Mouse (Mus musculus) heart, embryonic 13.5 days (tissue): ENCODE results near the gene Heg1. TPM values are rescaled to one million over a fixed set of nuclear protein-coding genes. Genes with fewer than 3 reads are reported as not detected.

ENCODE experiments used
- ATAC-seq: fragments of 200-750 bp; cut with Nextera tagmentation; 2 replicates; pipeline ENCODE4 v1.8.0; 2017; ENCODE audit warnings: moderate TSS enrichment; ENCODE audit not compliant: insufficient number of reproducible peaks, low FRiP score, low TSS enrichment; ENCODE audit errors: extremely low read depth
- H3K27ac ChIP-seq: fragments of 300-500 bp; sonication (generic); replicated peaks from 2 replicates; pipeline ENCODE4 v1.5.1; 2015; ENCODE audit warnings: moderate library complexity, mild to moderate bottlenecking, inconsistent platforms
- H3K27me3 ChIP-seq: fragments of 300-500 bp; sonication (generic); replicated peaks from 2 replicates; pipeline ENCODE4 v1.6.1; 2015; ENCODE audit warnings: mild to moderate bottlenecking, inconsistent platforms
- H3K36me3 ChIP-seq: fragments of 300-500 bp; sonication (generic); 2 replicates; pipeline ENCODE4 v1.6.1; 2015; ENCODE audit warnings: mild to moderate bottlenecking, inconsistent platforms
- H3K4me1 ChIP-seq: fragments of 300-500 bp; sonication (generic); 2 replicates; pipeline ENCODE4 v1.6.1; 2015; ENCODE audit warnings: inconsistent platforms
- H3K4me2 ChIP-seq: fragments of 300-500 bp; sonication (generic); 2 replicates; pipeline ENCODE4 v1.6.1; 2015; ENCODE audit warnings: inconsistent platforms, mild to moderate bottlenecking, moderate library complexity
- H3K4me3 ChIP-seq: fragments of 300-500 bp; sonication (generic); 2 replicates; pipeline ENCODE4 v1.5.1; 2015; ENCODE audit warnings: moderate library complexity, mild to moderate bottlenecking, inconsistent platforms
- H3K9ac ChIP-seq: fragments of 300-500 bp; sonication (generic); 2 replicates; pipeline ENCODE4 v1.6.1; 2015; ENCODE audit warnings: inconsistent platforms, mild to moderate bottlenecking, moderate library complexity
- H3K9me3 ChIP-seq: fragments of 300-500 bp; sonication (generic); 2 replicates; pipeline ENCODE4 v1.6.1; 2016; ENCODE audit warnings: inconsistent platforms
- WGBS: fragments of 180-500 bp; shearing (Covaris S2); methylation state at CpG from one replicate; pipeline ENCODE4 v1.1.7; 2015; ENCODE audit warnings: mixed read lengths; 5-methylcytosine and 5-hydroxymethylcytosine counted together
- polyA plus RNA-seq: library from polyadenylated mRNA; unstranded; fragments of >200 nt; fragmentation: Nextera tagmentation; extraction: Ambion mirVana; gene quantifications from 2 replicates; pipeline ENCODE4 v1.2.1, GENCODE M21; 2015

The Heg1 gene
- polyA plus RNA-seq, 1 experiment from 2014 or later: 32.3 TPM

GRCm38 (mm10) chr16:33760542-33760941 is 76.4 kb downstream of the Heg1 start:
- 0 out of 2 replicates have a peak, but pooled peaks cover 7% of the 10 kb centered on the region for H3K4me1 ChIP-seq
- WGBS: 48% methylated on average over 5 of the region's 5 CpGs
- H3K9ac ChIP-seq: no peak overlapping the region
- H3K36me3 ChIP-seq: peaks cover 91% of the 10 kb centered on the region
- no peak overlapping the region for H3K4me3 ChIP-seq
- H3K27me3 ChIP-seq: no peaks in the 10 kb centered on the region
- H3K9me3 ChIP-seq: no peaks in the 10 kb centered on the region
- no peak overlapping the region for H3K27ac ChIP-seq
- ATAC-seq: no peak
- no peak overlapping the region for H3K4me2 ChIP-seq

DNA sequence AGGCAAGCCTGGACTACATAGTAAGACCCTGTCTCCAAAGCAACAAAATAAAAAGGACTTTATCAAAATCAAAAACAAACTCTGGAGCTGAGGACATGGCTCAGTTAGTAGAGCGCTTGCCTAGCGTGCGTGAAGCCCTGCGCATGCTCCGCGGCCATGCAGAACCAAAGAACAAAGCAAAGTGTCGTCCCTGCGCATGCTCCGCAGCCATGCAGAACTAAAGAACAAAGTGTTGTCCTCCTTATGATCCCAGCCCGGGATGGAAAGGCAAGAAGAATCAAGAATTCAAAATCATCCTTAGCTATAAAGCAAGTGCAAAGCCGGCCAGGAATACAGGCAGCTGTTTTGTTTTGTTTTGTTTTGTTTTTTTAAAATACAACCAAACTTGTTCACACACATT is 76.8 kb downstream of the Heg1 start:
- Histone ChIP-seq H3K27ac (no peak overlapping the region), H3K9me3 (no peaks in the 10 kb centered on the region), H3K9ac (no peak overlapping the region), H3K27me3 (no peaks in the 10 kb centered on the region), H3K4me3 (no peak overlapping the region), H3K36me3 (peaks cover 90% of the 10 kb centered on the region), H3K4me1 (0 out of 2 replicates have a peak, but pooled peaks cover 7% of the 10 kb centered on the region), H3K4me2 (no peak overlapping the region)
- 69% methylated on average over 11 of the region's 11 CpGs for WGBS
- no peak for ATAC-seq

- H3K36me3 ChIP-seq: peaks cover 84% of the 10 kb centered on the region
These were observed 80.5 kb downstream of the Heg1 start for GRCm38 (mm10) chr16:33764501-33765193.

DNA sequence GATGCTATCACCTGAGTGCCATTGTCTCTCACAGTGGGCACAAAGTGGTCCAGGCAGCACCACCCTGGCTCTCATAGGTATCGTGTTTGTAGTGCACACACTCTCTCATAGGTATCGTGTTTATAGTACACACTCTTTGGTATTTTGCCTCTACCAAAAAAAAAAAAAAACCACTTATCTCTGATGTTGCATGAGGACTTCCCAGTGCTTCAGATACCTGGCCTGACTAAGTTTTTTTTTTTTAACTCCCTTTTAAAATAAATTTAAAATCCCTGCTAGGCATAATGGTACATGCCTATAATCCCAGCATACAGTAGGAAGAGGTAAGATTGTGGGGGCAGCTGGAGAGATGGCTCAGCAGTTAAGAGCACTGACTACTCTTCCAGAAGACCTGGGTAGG is 81.3 kb downstream of the Heg1 start:
- 83% methylated on average over 2 of the region's 2 CpGs for WGBS
- H3K9ac ChIP-seq: no peak overlapping the region

More at GRCm38 (mm10) chr16:33764501-33765193, 80.5 kb downstream of the Heg1 start:
- no peak overlapping the region for H3K4me3 ChIP-seq
- 0 out of 2 replicates have a peak, but pooled peaks cover 7% of the 10 kb centered on the region for H3K4me1 ChIP-seq
- no peak overlapping the region for H3K4me2 ChIP-seq
- 70% methylated on average over 12 of the region's 12 CpGs for WGBS
- no peak overlapping the region for H3K9ac ChIP-seq
- H3K9me3 ChIP-seq: no peaks in the 10 kb centered on the region
- no peak overlapping the region for H3K27ac ChIP-seq
- H3K27me3 ChIP-seq: no peaks in the 10 kb centered on the region
- ATAC-seq: no peak

GRCm38 (mm10) chr16:33766309-33766708 is 82.1 kb downstream of the Heg1 start:
- no peak overlapping the region for H3K4me2 ChIP-seq
- peaks cover 71% of the 10 kb centered on the region for H3K36me3 ChIP-seq
- WGBS: 79% methylated on average over 12 of the region's 12 CpGs
- no peak overlapping the region for H3K27ac ChIP-seq
- no peak for ATAC-seq
- H3K9ac ChIP-seq: no peak overlapping the region
- 0 out of 2 replicates have a peak, but pooled peaks cover 7% of the 10 kb centered on the region for H3K4me1 ChIP-seq
- no peak overlapping the region for H3K4me3 ChIP-seq
- no peaks in the 10 kb centered on the region for H3K27me3 ChIP-seq
- no peaks in the 10 kb centered on the region for H3K9me3 ChIP-seq

More for the DNA sequence above, 81.3 kb downstream of the Heg1 start:
- Histone ChIP-seq H3K27me3 (no peaks in the 10 kb centered on the region), H3K9me3 (no peaks in the 10 kb centered on the region), H3K36me3 (peaks cover 79% of the 10 kb centered on the region), H3K4me3 (no peak overlapping the region), H3K4me2 (no peak overlapping the region), H3K27ac (no peak overlapping the region), H3K4me1 (0 out of 2 replicates have a peak, but pooled peaks cover 7% of the 10 kb centered on the region)
- ATAC-seq: no peak

DNA sequence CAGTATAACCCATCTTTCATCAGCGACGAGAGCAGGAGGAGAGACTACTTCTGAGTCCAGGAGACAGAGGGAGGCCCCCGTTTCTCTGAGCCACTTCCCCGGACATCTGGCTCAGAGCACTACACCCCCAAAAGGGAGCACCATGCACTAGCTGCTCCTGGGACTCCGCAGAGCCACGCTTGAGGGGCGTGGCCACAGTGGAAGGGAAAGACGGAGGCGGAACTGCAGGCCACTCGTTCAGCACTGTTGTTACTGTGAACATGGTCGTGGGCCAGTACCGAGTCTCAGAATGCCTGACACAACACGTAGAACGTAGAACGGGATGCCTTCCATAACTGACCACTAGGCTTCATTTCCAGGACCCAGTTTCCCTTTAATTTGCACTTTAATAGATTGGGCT is 82.6 kb downstream of the Heg1 start:
- no peak overlapping the region for H3K27ac ChIP-seq
- WGBS: 59% methylated on average over 15 of the region's 15 CpGs
- no peaks in the 10 kb centered on the region for H3K9me3 ChIP-seq
- H3K4me2 ChIP-seq: no peak overlapping the region
- 0 out of 2 replicates have a peak, but pooled peaks cover 2% of the 10 kb centered on the region for H3K4me1 ChIP-seq
- no peaks in the 10 kb centered on the region for H3K27me3 ChIP-seq
- ATAC-seq: no peak
- H3K36me3 ChIP-seq: peaks cover 66% of the 10 kb centered on the region
- H3K4me3 ChIP-seq: no peak overlapping the region
- H3K9ac ChIP-seq: no peak overlapping the region

GRCm38 (mm10) chr16:33768491-33769278 is 84.5 kb downstream of the Heg1 start:
- Histone ChIP-seq H3K4me2 (no peak overlapping the region), H3K27ac (no peak overlapping the region), H3K4me3 (no peak overlapping the region), H3K27me3 (no peaks in the 10 kb centered on the region), H3K4me1 (no peaks in the 10 kb centered on the region), H3K9ac (no peak overlapping the region), H3K36me3 (peaks cover 47% of the 10 kb centered on the region), H3K9me3 (no peaks in the 10 kb centered on the region)
- WGBS: 90% methylated on average over 3 of the region's 3 CpGs
- no peak for ATAC-seq

DNA sequence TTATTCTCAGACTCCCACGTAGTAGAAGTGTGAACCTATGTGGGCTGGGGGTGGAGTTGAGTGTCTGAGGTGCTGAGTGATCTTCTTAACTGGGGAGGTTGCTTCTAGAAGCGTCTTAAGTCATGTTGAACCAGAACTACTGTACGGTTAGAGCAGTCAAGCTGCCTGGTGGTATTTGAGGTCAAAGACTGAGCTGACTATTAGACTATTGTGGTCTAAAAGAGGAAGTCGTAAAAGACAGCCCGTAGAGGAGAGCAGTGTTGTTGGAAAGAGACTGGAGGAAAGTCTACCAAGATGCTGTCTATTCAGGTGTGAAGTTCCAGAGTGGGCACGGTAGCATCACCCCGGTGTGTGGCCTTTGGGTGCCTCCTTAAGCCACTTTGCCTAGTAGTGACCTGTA is 85.7 kb downstream of the Heg1 start:
- no peaks in the 10 kb centered on the region for H3K9me3 ChIP-seq
- no peaks in the 10 kb centered on the region for H3K27me3 ChIP-seq
- H3K9ac ChIP-seq: no peak overlapping the region
- H3K4me3 ChIP-seq: no peak overlapping the region
- 73% methylated on average over 7 of the region's 7 CpGs for WGBS
- no peak overlapping the region for H3K27ac ChIP-seq
- peaks cover 4% of the 10 kb centered on the region for H3K4me1 ChIP-seq
- peaks cover 36% of the 10 kb centered on the region for H3K36me3 ChIP-seq
- no peak for ATAC-seq
- H3K4me2 ChIP-seq: no peak overlapping the region

GRCm38 (mm10) chr16:33770778-33771454 is 86.7 kb downstream of the Heg1 start:
- Histone ChIP-seq H3K27ac (no peak overlapping the region), H3K36me3 (peaks cover 26% of the 10 kb centered on the region), H3K4me1 (peaks cover 8% of the 10 kb centered on the region), H3K4me2 (no peak overlapping the region), H3K4me3 (no peak overlapping the region), H3K9me3 (no peaks in the 10 kb centered on the region), H3K9ac (no peak overlapping the region), H3K27me3 (no peaks in the 10 kb centered on the region)
- ATAC-seq: no peak
- WGBS: 88% methylated on average over 4 of the region's 4 CpGs

- Histone ChIP-seq H3K9ac (no peak overlapping the region), H3K4me1 (peaks cover 8% of the 10 kb centered on the region), H3K4me2 (no peak overlapping the region), H3K4me3 (no peak overlapping the region), H3K9me3 (no peaks in the 10 kb centered on the region), H3K36me3 (peaks cover 8% of the 10 kb centered on the region; the same call in 1 of the 2 replicates), H3K27me3 (no peaks in the 10 kb centered on the region), H3K27ac (no peak overlapping the region)
- ATAC-seq: no peak
- 60% methylated on average over 5 of the region's 5 CpGs for WGBS
These were observed 88.6 kb downstream of the Heg1 start for GRCm38 (mm10) chr16:33772809-33773208.

GRCm38 (mm10) chr16:33774972-33775371 is 90.8 kb downstream of the Heg1 start:
- Histone ChIP-seq H3K4me1 (peaks cover 8% of the 10 kb centered on the region), H3K4me2 (no peak overlapping the region), H3K27ac (no peak overlapping the region; the same call in 1 of the 2 replicates), H3K36me3 (no peaks in the 10 kb centered on the region), H3K27me3 (no peaks in the 10 kb centered on the region), H3K9me3 (no peaks in the 10 kb centered on the region), H3K9ac (no peak overlapping the region), H3K4me3 (no peak overlapping the region)
- ATAC-seq: no peak
- WGBS: 64% methylated on average over 3 of the region's 3 CpGs
